Mouse (Mus musculus): ENCODE measurements around the gene Pdilt. TPM values are rescaled to one million over a fixed set of nuclear protein-coding genes. Genes with fewer than 3 reads are reported as not detected.

The Pdilt gene
- total RNA-seq, 2 experiments from 2014 or later: not detected

DNA sequence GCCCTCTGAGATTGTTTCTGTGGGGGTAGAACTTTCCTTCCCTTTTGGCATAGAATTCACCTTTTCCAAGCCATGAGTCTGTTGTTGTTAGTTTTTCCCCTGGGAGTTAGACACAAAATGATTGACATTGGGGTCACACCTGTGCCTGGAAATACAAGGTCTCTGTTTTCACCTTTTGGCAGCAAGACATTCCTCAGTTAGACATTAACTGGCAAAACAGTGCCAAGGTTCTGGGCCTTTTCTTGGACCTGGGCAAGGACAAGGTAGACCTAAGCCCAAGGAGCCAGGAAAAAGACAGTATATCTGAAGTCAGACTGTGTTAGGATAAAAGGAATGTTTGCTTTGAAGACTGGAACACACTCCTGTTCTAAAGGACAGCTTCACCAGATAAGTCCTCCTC lies 44.0 kb downstream of the Pdilt start, which contains the start of gene Umod:
Umod (minus strand) TSS at position 27 of the 400 bp plus-strand sequence.
- no peak within 1 kb of the TSS for H3K4me3 ChIP-seq
- no peak within 1 kb of the TSS for H3K27ac ChIP-seq
- intact Hi-C loops (cut with DNase I): no loop called here
- no peak for DNase-seq
- TF ChIP-seq CTCF (IDR thresholded peaks at IDR 0.05): no peak

- intact Hi-C loops (cut with DNase I): no loop called here
- no peak overlapping the region for H3K27ac ChIP-seq
- no peak for DNase-seq
- H3K4me3 ChIP-seq: no peak overlapping the region
- TF ChIP-seq CTCF (IDR thresholded peaks at IDR 0.05): no peak
Measured at GRCm38 (mm10) chr7:119476500-119477389, 46.5 kb downstream of the Pdilt start.

- no peak for DNase-seq
- H3K4me3 ChIP-seq: no peak within 1 kb of the TSS
- H3K27ac ChIP-seq: no peak within 1 kb of the TSS
- TF ChIP-seq CTCF (IDR thresholded peaks at IDR 0.05): no peak
- intact Hi-C loops (cut with DNase I): no loop called here
Measured at GRCm38 (mm10) chr7:119459185-119459584, 64.1 kb downstream of the Pdilt start, which contains the start of gene Gp2. Gp2 (minus strand) TSS chr7:119459285.

GRCm38 (mm10) chr7:119454192-119454591 lies 69.1 kb downstream of the Pdilt start:
- intact Hi-C loops (cut with DNase I): no loop called here
- Histone ChIP-seq H3K4me3 (no peak overlapping the region), H3K27ac (no peak overlapping the region)
- DNase-seq: no peak
- TF ChIP-seq CTCF (IDR thresholded peaks at IDR 0.05): no peak

DNA sequence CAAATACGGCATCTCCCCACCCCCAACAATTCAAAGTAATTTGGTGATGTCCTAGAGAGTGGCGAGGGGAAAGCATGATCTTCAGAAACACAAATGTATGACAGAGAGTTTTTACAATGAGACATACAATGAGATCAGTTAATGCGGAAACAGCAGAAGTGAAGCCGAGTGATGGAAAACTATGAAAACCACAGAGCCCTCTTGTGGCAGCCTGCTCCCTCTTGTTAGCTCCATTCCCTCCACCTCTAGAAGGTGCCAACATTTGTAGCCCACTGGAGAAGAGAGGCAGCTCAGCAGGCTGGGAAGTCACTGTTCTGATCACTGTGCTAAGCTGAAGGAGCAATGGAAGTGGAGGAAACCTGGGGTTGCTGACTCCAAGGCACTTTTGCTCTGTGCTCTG lies 79.4 kb downstream of the Pdilt start:
- intact Hi-C loops (cut with DNase I): no loop called here

DNA sequence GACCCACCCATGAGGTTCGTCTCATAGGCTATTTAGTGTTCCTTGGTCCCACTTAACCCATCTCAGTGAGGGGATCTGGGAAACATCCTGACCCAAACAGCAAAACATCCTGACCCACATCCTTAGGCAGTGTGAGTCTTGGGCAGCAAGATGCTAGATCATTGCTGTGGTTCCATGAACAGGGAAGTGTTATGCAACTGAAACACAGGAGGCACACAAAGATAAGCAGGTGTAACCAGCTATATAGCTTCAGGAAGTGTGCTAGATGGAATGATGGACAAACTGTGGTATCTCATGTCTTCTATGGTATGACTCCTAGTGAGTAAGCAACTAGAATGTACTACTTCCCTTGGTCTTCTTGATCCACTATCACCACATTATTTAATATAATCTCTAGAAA lies 81.4 kb downstream of the Pdilt start:
- no peak for TF ChIP-seq CTCF (IDR thresholded peaks at IDR 0.05)
- no peak for DNase-seq
- no peak overlapping the region for H3K4me3 ChIP-seq
- intact Hi-C loops (cut with DNase I): no loop called here
- H3K27ac ChIP-seq: no peak overlapping the region

More for the DNA sequence above, 79.4 kb downstream of the Pdilt start:
- no peak overlapping the region for H3K27ac ChIP-seq
- no peak overlapping the region for H3K4me3 ChIP-seq
- TF ChIP-seq CTCF (IDR thresholded peaks at IDR 0.05): no peak
- no peak for DNase-seq

Other genes starting within 250 kb of the Pdilt start
- gene Gp2, start 64.2 kb downstream of the Pdilt start, total RNA-seq (2021): not detected
- not detected for gene Umod, start 44.2 kb downstream of the Pdilt start, total RNA-seq (2021)
- under 1 TPM in 1 of 2 experiments, not detected in 1; 0.84 TPM for gene Acsm5, start 4.0 kb downstream of the Pdilt start, total RNA-seq (2021)
- not detected for gene Acsm2, start 30.9 kb upstream of the Pdilt start, total RNA-seq (2021)
- under 1 TPM in 1 of 2 experiments, not detected in 1; 0.13 TPM for gene Acsm1, start 83.5 kb upstream of the Pdilt start, total RNA-seq (2021)
- not detected for gene Acsm4, start 166.5 kb upstream of the Pdilt start, total RNA-seq (2021)
- gene Thumpd1, start 197.3 kb upstream of the Pdilt start, total RNA-seq (2021): 10 to 100 TPM; 18.3 to 18.4 TPM
- gene Acsm3, start 237.4 kb upstream of the Pdilt start, total RNA-seq (2021): under 1 TPM; 0.31 to 0.66 TPM